14 mouse cellular contexts compared by ENCODE assay signal in genomic region chr9:82967076-82967621, GRCm38 (mm10). TPM values are rescaled to one million over a fixed set of nuclear protein-coding genes. Genes with fewer than 3 reads are reported as not detected.
DNase-seq lines count a peak whose midpoint lies in the region; ATAC-seq and TF ChIP-seq lines count a peak whose summit lies in the region.
"Had no signal": no experiment of that assay in that cellular context is flagged by ENCODE, and none has a peak within 500 bp of the region (broad histone marks: within the 10 kb centered on the region; RNA-seq: fewer than 3 reads in every experiment).

No protein-coding gene starts in this region.

- peak; percentile 38; the same call in 1 of the 2 replicates for ATAC-seq in forebrain, embryonic 15.5 days (replicated peaks)
- no peak for ATAC-seq in forebrain, embryonic 14.5 days
- ATAC-seq in stomach, postnatal 0 days (ENCODE audit: low FRiP score, low TSS enrichment), result peak; percentile 66; the same call in 1 of the 2 replicates
- ATAC-seq: intestine, postnatal 0 days had no signal

- H3K4me1 ChIP-seq in forebrain, embryonic 15.5 days, result peaks cover 21% of the 10 kb centered on the region
- peaks cover 10% of the 10 kb centered on the region for H3K4me1 ChIP-seq in forebrain, embryonic 14.5 days (ENCODE audit: control insufficient read depth, insufficient read depth, low read length)
- peaks cover 13% of the 10 kb centered on the region for H3K4me1 ChIP-seq in lung, adult 2 months (ENCODE audit: control insufficient read depth, insufficient read depth, low read length)
- no peaks in the 10 kb centered on the region for H3K4me1 ChIP-seq in stomach, postnatal 0 days (replicated peaks; ENCODE audit: control insufficient read depth, insufficient read depth)

- H3K4me3 ChIP-seq in forebrain, embryonic 15.5 days, result no peak overlapping the region
- H3K4me3 ChIP-seq in forebrain, embryonic 14.5 days (ENCODE audit: low read depth, low read length), result no peak overlapping the region
- no peak overlapping the region for H3K4me3 ChIP-seq in lung, adult 2 months (replicated peaks; ENCODE audit: extremely low read depth, low read depth, low read length)
- no peak overlapping the region for H3K4me3 ChIP-seq in stomach, postnatal 0 days (ENCODE audit: low read depth, low read length)
- H3K4me3 ChIP-seq: left cerebral cortex, adult 2 months; limb, embryonic 12.5 days had no signal

- TF ChIP-seq EP300 in stomach, postnatal 0 days (optimal IDR thresholded peaks at IDR 0.05), result no peak

- no peak overlapping the region for H3K9ac ChIP-seq in forebrain, embryonic 15.5 days (replicated peaks)
- H3K9ac ChIP-seq in forebrain, embryonic 14.5 days (ENCODE audit: low read length), result no peak overlapping the region
- H3K9ac ChIP-seq in stomach, postnatal 0 days (ENCODE audit: low read length), result no peak overlapping the region
- H3K9ac ChIP-seq: hindbrain, embryonic 14.5 days; limb, embryonic 12.5 days; lung, embryonic 14.5 days had no signal

- H3K4me2 ChIP-seq in forebrain, embryonic 15.5 days (replicated peaks), result no peak overlapping the region
- H3K4me2 ChIP-seq in forebrain, embryonic 14.5 days (ENCODE audit: low read length), result no peak overlapping the region
- no peak overlapping the region for H3K4me2 ChIP-seq in stomach, postnatal 0 days (replicated peaks; ENCODE audit: low read depth)
- H3K4me2 ChIP-seq: hindbrain, embryonic 14.5 days; limb, embryonic 12.5 days; lung, embryonic 14.5 days had no signal

- DNase-seq in forebrain, embryonic 14.5 days (ENCODE audit: low spot score), result no peak
- DNase-seq in lung, postnatal 36 days, result peak; percentile 33
- DNase-seq in lung, adult 2 months, result no peak
- peak; percentile 16 to 38 for DNase-seq in adrenal gland, postnatal 36 days
- DNase-seq in stomach, postnatal 0 days (ENCODE audit: low spot score), result no peak
- DNase-seq in frontal cortex, postnatal 36 days (ENCODE audit: low spot score in 2 of 2), result no peak
- DNase-seq: cerebellum, adult 8-10 months; lung, embryonic 14.5 days; thymus, adult 18-20 months had no signal

- no peak for TF ChIP-seq CTCF in lung, adult 2 months (IDR thresholded peaks at IDR 0.05; ENCODE audit: insufficient read depth, low read length)
- TF ChIP-seq CTCF in stomach, postnatal 0 days (IDR thresholded peaks at IDR 0.05; ENCODE audit: low read depth), result no peak

- no peak overlapping the region for H3K27ac ChIP-seq in forebrain, embryonic 15.5 days (replicated peaks)
- no peak overlapping the region for H3K27ac ChIP-seq in forebrain, embryonic 14.5 days (ENCODE audit: low read depth, low read length)
- H3K27ac ChIP-seq in stomach, postnatal 0 days (replicated peaks), result no peak overlapping the region
- H3K27ac ChIP-seq: hindbrain, embryonic 14.5 days; left cerebral cortex, adult 2 months; limb, embryonic 12.5 days had no signal

- H3K36me3 ChIP-seq in forebrain, embryonic 15.5 days, result peaks cover 13% of the 10 kb centered on the region
- H3K36me3 ChIP-seq in forebrain, embryonic 14.5 days (ENCODE audit: control insufficient read depth, insufficient read depth, low read length), result peaks cover 9% of the 10 kb centered on the region
- H3K36me3 ChIP-seq in stomach, postnatal 0 days (ENCODE audit: control insufficient read depth, insufficient read depth, low read length), result no peaks in the 10 kb centered on the region; the same call in 1 of the 2 replicates

- no peak for TF ChIP-seq POLR2A in lung, adult 2 months (IDR thresholded peaks at IDR 0.05; ENCODE audit: borderline replicate concordance, extremely low read depth, low read depth, low read length)

- 75% methylated on average over 8 of the region's 8 CpGs for WGBS in forebrain, embryonic 15.5 days
- WGBS in forebrain, embryonic 14.5 days, result 76% methylated on average over 8 of the region's 8 CpGs
- WGBS in lung, adult 2 months, result 68% methylated on average over 8 of the region's 8 CpGs
- WGBS in stomach, postnatal 0 days, result 64% methylated on average over 8 of the region's 8 CpGs

- H3K9me3 ChIP-seq in forebrain, embryonic 15.5 days, result no peaks in the 10 kb centered on the region
- no peaks in the 10 kb centered on the region for H3K9me3 ChIP-seq in forebrain, embryonic 14.5 days (replicated peaks; ENCODE audit: control insufficient read depth, low read length)
- H3K9me3 ChIP-seq in stomach, postnatal 0 days (ENCODE audit: control insufficient read depth, low read length), result no peaks in the 10 kb centered on the region
- H3K9me3 ChIP-seq: limb, embryonic 12.5 days had no signal

- H3K27me3 ChIP-seq in forebrain, embryonic 15.5 days, result no peaks in the 10 kb centered on the region
- H3K27me3 ChIP-seq in forebrain, embryonic 14.5 days (replicated peaks; ENCODE audit: control insufficient read depth, insufficient read depth, low read length), result no peaks in the 10 kb centered on the region
- H3K27me3 ChIP-seq in stomach, postnatal 0 days (ENCODE audit: control insufficient read depth, insufficient read depth, low read length), result no peaks in the 10 kb centered on the region
- H3K27me3 ChIP-seq: limb, embryonic 12.5 days had no signal

RNA-seq across cellular contexts. Expression of gene Phip, which starts 8.2 kb away (rescaled TPM):
- polyA plus RNA-seq in forebrain, embryonic 15.5 days (2015; fragmentation: Nextera tagmentation; extraction: Ambion mirVana), result 143 and 154 TPM in 2 replicates
- 81.2 and 108 TPM in 2 replicates for polyA plus RNA-seq in forebrain, embryonic 14.5 days (2014; fragmentation: Nextera tagmentation; extraction: Ambion mirVana)
- polyA plus RNA-seq in lung, adult 2 months (2012; rRNA removed), result 3.2 and 5.4 TPM in 2 replicates
- total RNA-seq in adrenal gland, postnatal 36 days (2021), result 100 to 1,000 TPM in 1 of 2 experiments, 10 to 100 TPM in 1; 79.6 to 108 TPM
- 22.1 and 24.1 TPM in 2 replicates for polyA plus RNA-seq in stomach, postnatal 0 days (2015; fragmentation: Nextera tagmentation; extraction: Ambion mirVana)

Comparison
In these comparisons a context has a peak if more than half of its experiments do, and no peak if none do; other contexts are left out.
1. DNase-seq: peak in lung, postnatal 36 days (single experiment) and adrenal gland, postnatal 36 days (2 of 2); none in forebrain, embryonic 14.5 days (single experiment), lung, adult 2 months (single experiment), stomach, postnatal 0 days (single experiment) and frontal cortex, postnatal 36 days (0 of 2).